Mouse (Mus musculus): ENCODE data around the gene B9d2. TPM values are rescaled to one million over a fixed set of nuclear protein-coding genes. Genes with fewer than 3 reads are reported as not detected.

B9d2 gene
- polyA plus RNA-seq (2015; fragmentation: Nextera tagmentation; extraction: Ambion mirVana): 30.8 and 32.8 TPM in 2 replicates

DNA sequence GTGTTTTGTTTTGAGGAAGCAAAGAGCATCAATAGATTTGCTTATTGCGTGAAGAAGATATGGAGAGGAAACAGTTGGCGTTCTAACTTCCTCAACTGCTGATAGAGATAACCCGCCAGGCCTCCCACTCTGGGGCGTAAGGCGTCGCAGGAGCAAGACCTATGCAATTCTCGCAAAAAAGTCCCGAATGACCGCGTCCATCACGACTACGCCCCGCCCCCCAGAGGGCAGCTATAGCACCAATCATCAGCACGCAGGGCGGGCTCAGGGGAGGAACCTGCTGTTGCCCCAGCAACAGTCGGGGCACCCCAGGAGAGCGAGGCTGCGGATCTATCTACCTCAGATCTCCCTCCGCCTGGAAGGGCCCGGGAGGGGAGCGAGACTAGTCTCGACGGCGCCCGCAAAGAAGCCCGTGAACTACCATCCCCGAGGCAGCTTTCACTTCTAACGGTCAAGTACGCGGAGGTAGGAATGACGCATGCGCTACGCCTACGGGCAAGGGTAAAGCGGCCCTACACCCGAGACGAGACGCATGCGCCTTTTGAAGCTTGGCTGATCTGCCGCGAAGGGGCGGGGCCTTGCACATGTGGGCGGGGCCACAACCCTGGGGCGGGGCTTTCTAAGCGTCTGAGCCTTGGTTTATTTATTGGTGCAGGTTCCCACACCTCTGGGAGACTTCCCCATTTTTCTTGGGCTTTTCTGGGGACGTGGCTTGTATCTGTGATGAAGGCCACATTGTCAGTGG lies at the start of gene B9d2:
TSS of gene B9d2 (plus strand) at position 267 of the 745 bp plus-strand sequence.
- Histone ChIP-seq H3K36me3 (peaks cover 12% of the 10 kb centered on the region; the same call in 1 of the 2 replicates), H3K9ac (peak within 1 kb of the TSS; percentile 84), H3K9me3 (no peaks in the 10 kb centered on the region), H3K4me3 (peak within 1 kb of the TSS; percentile 71), H3K4me1 (peaks cover 34% of the 10 kb centered on the region), H3K4me2 (peak within 1 kb of the TSS; percentile 72), H3K27me3 (replicated peaks) (peaks cover 31% of the 10 kb centered on the region), H3K27ac (replicated peaks) (peak within 1 kb of the TSS; percentile 93)
- peak; percentile 89 for ATAC-seq (ENCODE audit: extremely low read depth, insufficient number of reproducible peaks, low FRiP score, low TSS enrichment)
- WGBS: under 1% methylated on average over 46 of the region's 46 CpGs

DNA sequence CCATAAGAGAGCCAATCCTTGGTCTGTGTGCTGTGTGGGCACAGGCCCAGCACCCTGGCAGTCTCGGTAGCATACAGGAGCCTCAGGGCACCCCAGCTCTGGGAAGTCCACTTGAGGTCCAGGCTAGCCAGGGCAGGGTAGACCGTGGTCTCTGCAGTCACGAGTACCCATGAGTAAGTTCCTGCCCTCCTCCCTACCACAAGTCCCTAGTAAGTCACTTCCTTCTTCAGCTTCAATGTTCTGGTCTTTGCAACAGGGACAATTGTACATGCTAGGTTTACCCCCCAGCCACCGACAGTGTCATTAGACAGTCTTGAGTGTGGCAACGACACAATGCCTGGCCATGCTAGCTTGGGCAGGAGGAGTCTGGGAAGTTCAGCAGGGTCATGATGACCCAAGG lies 47.9 kb upstream of the B9d2 start:
- no peak overlapping the region for H3K27ac ChIP-seq (replicated peaks)
- H3K27me3 ChIP-seq (replicated peaks): 0 out of 2 replicates have a peak, but pooled peaks cover 8% of the 10 kb centered on the region
- H3K36me3 ChIP-seq: peaks cover 59% of the 10 kb centered on the region
- 79% methylated on average over 5 of the region's 5 CpGs for WGBS
- no peak overlapping the region for H3K4me3 ChIP-seq
- H3K4me2 ChIP-seq: no peak overlapping the region
- no peak overlapping the region for H3K9ac ChIP-seq
- H3K4me1 ChIP-seq: peaks cover 22% of the 10 kb centered on the region
- H3K9me3 ChIP-seq: no peaks in the 10 kb centered on the region
- ATAC-seq (ENCODE audit: extremely low read depth, insufficient number of reproducible peaks, low FRiP score, low TSS enrichment): no peak

DNA sequence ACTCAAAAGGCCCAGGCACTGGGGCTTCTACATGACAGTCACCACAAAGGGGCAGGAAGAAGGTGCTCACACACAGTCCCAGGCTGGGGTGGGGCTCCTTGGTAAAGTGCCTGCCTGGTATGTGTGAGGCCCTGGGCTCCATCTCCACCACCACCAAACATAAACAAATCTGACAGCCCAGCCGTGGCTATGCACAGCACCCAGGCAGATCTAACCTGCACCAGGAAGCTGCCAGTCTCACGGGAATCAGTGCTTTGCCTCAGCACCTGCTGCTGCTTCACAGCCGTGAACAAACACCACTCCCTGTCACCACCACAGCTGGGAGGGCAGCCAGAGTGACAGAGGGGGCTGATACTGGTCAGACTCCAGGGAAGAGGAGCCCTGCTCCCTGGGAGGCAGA lies 44.2 kb upstream of the B9d2 start:
- 14% methylated on average over 3 of the region's 3 CpGs for WGBS
- no peak for ATAC-seq (ENCODE audit: extremely low read depth, insufficient number of reproducible peaks, low FRiP score, low TSS enrichment)

DNA sequence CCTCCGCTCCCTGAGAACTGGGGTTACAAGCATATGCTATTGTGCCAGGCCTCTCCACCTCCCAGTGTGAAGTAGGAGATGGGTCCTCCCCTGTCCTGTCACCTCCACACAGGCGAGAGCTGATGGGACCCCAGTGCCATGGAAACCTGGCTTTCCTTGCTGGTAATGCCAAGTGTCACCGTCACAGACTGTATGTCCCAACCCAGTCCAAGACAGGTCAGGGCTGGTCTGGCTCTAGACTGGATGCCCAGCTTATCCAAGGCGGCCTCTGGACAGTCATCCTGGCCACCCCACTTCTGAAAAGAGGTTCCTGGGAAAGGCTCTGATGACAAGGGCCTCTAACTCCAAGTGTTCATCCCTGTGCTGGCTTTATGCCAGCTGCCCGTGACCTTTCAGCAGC lies 43.5 kb upstream of the B9d2 start:
- WGBS: 72% methylated on average over 5 of the region's 5 CpGs
- H3K4me2 ChIP-seq: no peak overlapping the region
- no peaks in the 10 kb centered on the region for H3K9me3 ChIP-seq
- no peak overlapping the region for H3K27ac ChIP-seq (replicated peaks)
- H3K36me3 ChIP-seq: peaks cover 46% of the 10 kb centered on the region
- no peak overlapping the region for H3K4me3 ChIP-seq
- H3K9ac ChIP-seq: no peak overlapping the region
- ATAC-seq (ENCODE audit: extremely low read depth, insufficient number of reproducible peaks, low FRiP score, low TSS enrichment): no peak
- peaks cover 15% of the 10 kb centered on the region for H3K4me1 ChIP-seq
- no peaks in the 10 kb centered on the region for H3K27me3 ChIP-seq (replicated peaks)

More for the DNA sequence above, 44.2 kb upstream of the B9d2 start:
- Histone ChIP-seq H3K4me2 (no peak overlapping the region), H3K9me3 (no peaks in the 10 kb centered on the region), H3K36me3 (peaks cover 51% of the 10 kb centered on the region), H3K4me1 (peaks cover 15% of the 10 kb centered on the region), H3K27me3 (replicated peaks) (no peaks in the 10 kb centered on the region), H3K9ac (no peak overlapping the region; the same call in 1 of the 2 replicates), H3K4me3 (no peak overlapping the region), H3K27ac (replicated peaks) (no peak overlapping the region)

DNA sequence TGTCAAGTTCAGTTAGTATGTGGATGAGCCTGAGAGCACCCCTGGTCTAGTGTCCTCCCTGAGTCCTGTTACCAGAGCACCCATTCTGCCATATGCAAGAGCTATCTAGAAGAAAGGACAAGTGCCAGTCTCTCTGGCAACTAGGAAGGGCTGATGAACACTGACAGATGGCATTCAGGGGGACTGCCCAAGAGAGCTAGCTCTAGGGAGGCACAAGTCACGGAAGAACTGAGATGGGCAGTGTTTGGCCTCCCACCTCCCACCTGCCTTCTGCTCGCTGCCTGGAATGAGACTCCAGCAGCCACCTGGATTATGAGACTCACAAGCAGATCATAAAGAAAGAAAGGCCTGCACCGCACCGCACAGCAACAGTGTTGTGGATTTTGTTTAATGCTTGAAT lies 40.8 kb upstream of the B9d2 start:
- no peak overlapping the region for H3K4me2 ChIP-seq
- H3K9me3 ChIP-seq: no peaks in the 10 kb centered on the region
- peaks cover 31% of the 10 kb centered on the region for H3K36me3 ChIP-seq
- ATAC-seq (ENCODE audit: extremely low read depth, insufficient number of reproducible peaks, low FRiP score, low TSS enrichment): no peak
- no peak overlapping the region for H3K4me3 ChIP-seq
- no peak overlapping the region for H3K9ac ChIP-seq
- peaks cover 22% of the 10 kb centered on the region for H3K4me1 ChIP-seq
- no peak overlapping the region for H3K27ac ChIP-seq (replicated peaks)
- WGBS: 87% methylated on average over 4 of the region's 4 CpGs
- H3K27me3 ChIP-seq (replicated peaks): no peaks in the 10 kb centered on the region

DNA sequence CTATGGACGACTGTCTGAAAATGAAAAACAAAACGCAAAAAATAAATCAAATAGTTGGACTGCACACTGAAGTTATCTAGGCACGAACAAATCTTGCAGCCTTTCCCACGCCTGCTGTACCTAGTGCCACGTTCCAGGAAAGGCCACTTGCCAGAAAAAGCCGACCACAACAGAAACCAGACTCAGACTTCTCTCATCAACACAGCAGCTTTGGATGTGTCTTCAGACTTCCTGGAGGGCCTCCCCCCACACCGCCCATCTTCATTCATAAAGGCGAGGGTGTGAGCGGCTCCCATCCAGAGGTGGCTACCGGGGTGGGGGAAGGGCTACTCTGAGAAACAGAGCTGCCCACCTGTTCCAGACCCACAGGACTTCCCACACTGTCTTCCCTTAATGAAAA lies 36.4 kb upstream of the B9d2 start:
- ATAC-seq (ENCODE audit: extremely low read depth, insufficient number of reproducible peaks, low FRiP score, low TSS enrichment): no peak
- no peak overlapping the region for H3K4me2 ChIP-seq
- 0 out of 2 replicates have a peak overlapping the region, but pooled peaks have one; percentile 7 for H3K9ac ChIP-seq
- no peaks in the 10 kb centered on the region for H3K27me3 ChIP-seq (replicated peaks)
- no peaks in the 10 kb centered on the region for H3K9me3 ChIP-seq
- WGBS: 60% methylated on average over 10 of the region's 10 CpGs
- peaks cover 9% of the 10 kb centered on the region for H3K36me3 ChIP-seq
- no peak overlapping the region for H3K4me3 ChIP-seq
- H3K4me1 ChIP-seq: peaks cover 14% of the 10 kb centered on the region
- H3K27ac ChIP-seq (replicated peaks): no peak overlapping the region

DNA sequence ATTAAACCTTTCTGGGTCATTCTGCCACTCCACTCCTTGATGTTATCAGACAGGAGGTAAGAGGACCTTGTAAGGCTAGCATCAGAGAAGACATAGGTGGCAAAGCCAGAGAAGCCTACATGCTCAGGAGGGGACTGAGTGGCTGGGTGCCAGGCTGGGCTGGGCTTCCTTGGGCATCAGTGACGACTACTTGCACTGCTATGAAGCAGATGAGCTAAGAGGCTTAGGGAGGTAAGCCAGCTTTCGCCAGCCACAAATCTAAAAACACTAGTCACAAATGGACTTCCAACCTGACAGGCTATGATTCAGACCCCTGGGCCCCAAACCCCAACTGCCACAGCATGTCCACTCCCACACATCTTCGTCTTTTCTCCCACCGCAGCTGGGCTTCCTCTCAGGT lies 35.9 kb upstream of the B9d2 start:
- H3K4me2 ChIP-seq: no peak overlapping the region
- peaks cover 6% of the 10 kb centered on the region for H3K36me3 ChIP-seq
- H3K4me3 ChIP-seq: no peak overlapping the region
- no peaks in the 10 kb centered on the region for H3K9me3 ChIP-seq
- no peaks in the 10 kb centered on the region for H3K27me3 ChIP-seq (replicated peaks)
- WGBS: 62% methylated on average over 4 of the region's 4 CpGs
- H3K27ac ChIP-seq (replicated peaks): no peak overlapping the region
- no peak for ATAC-seq (ENCODE audit: extremely low read depth, insufficient number of reproducible peaks, low FRiP score, low TSS enrichment)
- 0 out of 2 replicates have a peak, but pooled peaks cover 12% of the 10 kb centered on the region for H3K4me1 ChIP-seq
- 0 out of 2 replicates have a peak overlapping the region, but pooled peaks have one; percentile 7 for H3K9ac ChIP-seq

DNA sequence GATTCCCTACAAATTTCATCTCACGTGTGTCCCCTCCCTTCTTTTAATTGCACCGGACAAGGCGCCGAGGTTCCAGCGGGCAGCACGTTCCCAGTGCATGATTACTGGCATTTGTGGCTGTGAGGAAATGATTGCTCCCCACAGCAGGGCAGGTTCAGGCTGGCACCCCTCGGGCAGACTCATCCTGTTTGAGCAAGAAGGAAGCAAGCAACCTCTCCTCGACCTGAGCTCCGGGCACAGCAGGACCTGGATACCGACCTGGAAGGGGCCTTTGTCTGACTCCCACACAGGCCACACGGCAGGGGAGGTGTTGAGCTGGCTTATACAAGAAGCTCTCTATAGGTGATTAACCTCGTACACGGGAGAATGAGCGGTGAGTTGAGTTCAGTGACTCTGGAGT lies 35.5 kb upstream of the B9d2 start:
- WGBS: 57% methylated on average over 14 of the region's 14 CpGs
- ATAC-seq (ENCODE audit: extremely low read depth, insufficient number of reproducible peaks, low FRiP score, low TSS enrichment): no peak

DNA sequence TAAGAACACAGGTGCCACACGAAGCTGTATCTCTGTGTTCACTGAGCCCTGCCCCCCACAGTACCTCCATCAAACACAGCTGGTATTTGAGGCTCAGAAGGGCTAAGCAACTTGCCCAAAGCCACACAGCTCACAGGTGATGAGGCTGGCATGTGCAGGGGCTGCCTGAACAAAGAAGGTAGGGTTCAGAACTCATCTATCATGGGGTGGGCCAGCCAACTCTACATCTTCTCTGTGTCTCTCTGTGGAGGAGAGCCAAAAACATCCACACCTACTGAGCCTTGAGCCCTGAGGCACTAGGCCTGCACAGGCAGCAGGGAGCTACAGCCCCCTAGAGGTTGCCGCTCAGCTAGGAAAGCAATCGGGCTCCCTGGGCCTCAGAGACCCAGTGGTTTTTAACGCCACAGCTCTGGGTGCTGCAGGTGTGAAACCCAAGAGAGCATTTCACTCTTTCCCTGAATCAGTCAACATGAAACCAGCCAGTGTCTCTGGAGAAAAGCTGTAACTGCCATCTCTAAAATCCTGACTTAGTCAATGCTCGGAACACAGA lies 32.9 kb upstream of the B9d2 start:
- H3K4me1 ChIP-seq: 0 out of 2 replicates have a peak, but pooled peaks cover 12% of the 10 kb centered on the region
- 0 out of 2 replicates have a peak overlapping the region, but pooled peaks have one; percentile 28 for H3K9ac ChIP-seq
- H3K36me3 ChIP-seq: no peaks in the 10 kb centered on the region
- no peak overlapping the region for H3K4me2 ChIP-seq
- WGBS: 51% methylated on average over 5 of the region's 5 CpGs
- no peak overlapping the region for H3K4me3 ChIP-seq
- ATAC-seq (ENCODE audit: extremely low read depth, insufficient number of reproducible peaks, low FRiP score, low TSS enrichment): no peak
- no peaks in the 10 kb centered on the region for H3K27me3 ChIP-seq (replicated peaks)
- no peaks in the 10 kb centered on the region for H3K9me3 ChIP-seq
- no peak overlapping the region for H3K27ac ChIP-seq (replicated peaks)

More for the DNA sequence above, 35.5 kb upstream of the B9d2 start:
- H3K9ac ChIP-seq: no peak overlapping the region
- no peak overlapping the region for H3K4me3 ChIP-seq
- no peaks in the 10 kb centered on the region for H3K9me3 ChIP-seq
- no peak overlapping the region for H3K27ac ChIP-seq (replicated peaks)
- H3K27me3 ChIP-seq (replicated peaks): no peaks in the 10 kb centered on the region
- H3K4me2 ChIP-seq: no peak overlapping the region
- 0 out of 2 replicates have a peak, but pooled peaks cover 12% of the 10 kb centered on the region for H3K4me1 ChIP-seq
- peaks cover 5% of the 10 kb centered on the region for H3K36me3 ChIP-seq

DNA sequence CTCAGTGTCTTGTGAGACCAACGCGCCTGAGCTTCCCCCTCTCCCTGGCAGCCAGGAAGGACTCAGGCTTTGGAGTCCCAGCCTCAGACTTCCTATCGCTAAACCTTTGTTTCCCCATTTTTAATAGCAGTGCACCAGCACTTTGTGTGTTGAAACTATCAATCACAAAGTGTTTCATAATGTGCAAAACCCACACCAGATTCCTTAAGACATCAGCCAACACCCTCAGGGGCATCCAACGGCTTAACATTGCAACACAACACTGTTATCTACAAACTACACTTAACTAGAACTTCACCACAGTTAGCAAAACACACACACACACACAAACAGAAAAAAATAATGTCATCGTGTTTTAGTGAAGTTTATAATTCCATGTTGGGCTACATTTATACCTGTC lies 30.7 kb upstream of the B9d2 start:
- no peak overlapping the region for H3K4me3 ChIP-seq
- H3K27ac ChIP-seq (replicated peaks): no peak overlapping the region
- 0 out of 2 replicates have a peak, but pooled peaks cover 2% of the 10 kb centered on the region for H3K4me1 ChIP-seq
- ATAC-seq (ENCODE audit: extremely low read depth, insufficient number of reproducible peaks, low FRiP score, low TSS enrichment): no peak
- no peaks in the 10 kb centered on the region for H3K9me3 ChIP-seq
- no peak overlapping the region for H3K4me2 ChIP-seq
- 55% methylated on average over 5 of the region's 5 CpGs for WGBS
- H3K9ac ChIP-seq: no peak overlapping the region
- H3K36me3 ChIP-seq: no peaks in the 10 kb centered on the region
- H3K27me3 ChIP-seq (replicated peaks): no peaks in the 10 kb centered on the region

DNA sequence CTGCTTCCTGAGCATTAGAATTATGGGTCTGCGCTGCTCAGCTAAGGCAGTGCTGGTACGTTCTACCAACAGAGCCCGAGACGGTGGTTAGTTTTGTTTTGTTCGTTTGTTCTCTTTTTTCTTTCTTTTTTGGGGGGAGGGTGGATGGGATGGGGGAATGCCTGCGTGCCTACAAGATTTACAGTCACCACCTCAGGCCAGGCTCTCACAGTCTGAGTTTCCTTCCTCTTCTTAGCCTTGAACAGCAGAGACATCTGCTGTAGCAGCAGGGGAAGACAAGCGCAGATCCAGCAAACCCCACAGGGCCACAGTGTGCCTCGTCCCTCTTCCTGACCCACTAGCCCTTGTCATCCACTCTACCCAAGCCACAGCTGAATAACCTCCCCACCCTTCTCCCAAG lies 29.3 kb upstream of the B9d2 start:
- Histone ChIP-seq H3K4me1 (no peaks in the 10 kb centered on the region), H3K27ac (replicated peaks) (no peak overlapping the region), H3K9me3 (no peaks in the 10 kb centered on the region), H3K27me3 (replicated peaks) (no peaks in the 10 kb centered on the region), H3K4me3 (no peak overlapping the region), H3K36me3 (no peaks in the 10 kb centered on the region), H3K9ac (no peak overlapping the region), H3K4me2 (no peak overlapping the region)
- 82% methylated on average over 8 of the region's 8 CpGs for WGBS
- no peak for ATAC-seq (ENCODE audit: extremely low read depth, insufficient number of reproducible peaks, low FRiP score, low TSS enrichment)
